Mouse (Mus musculus): Measurements from ENCODE around the gene Rassf2. TPM values are rescaled to one million over a fixed set of nuclear protein-coding genes. Genes with fewer than 3 reads are reported as not detected.

Gene Rassf2
- polyA plus RNA-seq, 1 experiment from 2014 or later: 25.2 TPM

DNA sequence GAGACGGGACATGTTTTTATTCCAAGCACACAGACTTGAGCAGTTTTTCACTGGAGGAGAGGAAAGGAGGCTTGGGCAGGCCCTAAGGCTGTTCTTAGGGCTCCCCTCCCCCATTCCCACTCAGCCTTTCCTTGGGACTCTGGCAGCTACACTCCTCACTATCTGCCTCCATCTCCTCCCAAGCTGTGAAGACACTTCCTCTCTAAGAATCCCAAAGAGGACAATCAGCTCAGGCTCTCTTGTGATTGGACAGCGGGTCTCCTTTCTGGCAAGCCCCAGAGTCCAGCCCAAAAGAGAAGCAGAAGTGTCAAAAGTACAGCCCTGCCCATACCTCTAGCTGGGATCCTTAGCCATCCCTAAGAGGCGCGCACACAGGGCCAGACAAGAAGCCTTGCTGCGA is 2.7 kb downstream of the Rassf2 start:
- no peaks in the 10 kb centered on the region for H3K27me3 ChIP-seq (replicated peaks; ENCODE audit: control insufficient read depth, insufficient read depth, low read length)
- no peak overlapping the region for H3K4me3 ChIP-seq (ENCODE audit: low read length)
- no peak for ATAC-seq
- no peaks in the 10 kb centered on the region for H3K36me3 ChIP-seq (ENCODE audit: control insufficient read depth, insufficient read depth, low read length)
- no peak overlapping the region for H3K9ac ChIP-seq (ENCODE audit: low read depth, low read length)
- no peak overlapping the region for H3K27ac ChIP-seq (ENCODE audit: low read depth, low read length)
- peak overlapping the region; percentile 94 for H3K4me2 ChIP-seq (ENCODE audit: low read length)
- peaks cover 21% of the 10 kb centered on the region for H3K4me1 ChIP-seq (ENCODE audit: control insufficient read depth, insufficient read depth, low read depth, low read length)
- 60% methylated on average over 5 of the region's 5 CpGs for WGBS
- no peaks in the 10 kb centered on the region for H3K9me3 ChIP-seq (ENCODE audit: control insufficient read depth, low read length)

DNA sequence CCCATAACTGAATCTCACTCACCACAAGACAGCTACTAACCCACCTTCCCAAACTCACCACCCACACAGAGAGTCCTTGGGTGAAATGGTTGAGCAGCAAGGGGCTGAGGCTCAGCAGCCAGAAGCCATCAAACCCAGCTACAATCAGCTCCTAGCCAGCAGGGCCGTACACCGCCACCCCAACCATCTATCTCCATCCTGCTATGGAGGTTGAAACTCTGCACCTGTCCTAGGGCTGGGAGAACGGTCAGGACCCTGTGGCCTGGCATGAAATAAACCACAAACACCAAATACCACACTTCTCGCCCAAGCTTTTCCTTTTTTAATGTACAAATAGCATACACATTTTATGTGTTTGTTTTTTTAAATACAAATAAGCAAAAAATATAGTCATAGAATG is 6.0 kb downstream of the Rassf2 start:
- Histone ChIP-seq H3K4me1 (ENCODE audit: control insufficient read depth, insufficient read depth, low read depth, low read length) (peaks cover 12% of the 10 kb centered on the region), H3K27ac (ENCODE audit: low read depth, low read length) (no peak overlapping the region), H3K9ac (ENCODE audit: low read depth, low read length) (no peak overlapping the region), H3K4me2 (ENCODE audit: low read length) (no peak overlapping the region), H3K4me3 (ENCODE audit: low read length) (no peak overlapping the region), H3K9me3 (ENCODE audit: control insufficient read depth, low read length) (no peaks in the 10 kb centered on the region), H3K27me3 (replicated peaks; ENCODE audit: control insufficient read depth, insufficient read depth, low read length) (no peaks in the 10 kb centered on the region), H3K36me3 (ENCODE audit: control insufficient read depth, insufficient read depth, low read length) (no peaks in the 10 kb centered on the region)
- 96% methylated on average over 4 of the region's 4 CpGs for WGBS
- no peak for ATAC-seq

- Histone ChIP-seq H3K4me3 (ENCODE audit: low read length) (no peak overlapping the region), H3K36me3 (ENCODE audit: control insufficient read depth, insufficient read depth, low read length) (no peaks in the 10 kb centered on the region)
- 89% methylated on average over 8 of the region's 8 CpGs for WGBS
Measured at GRCm38 (mm10) chr2:132022621-132023020, 7.4 kb downstream of the Rassf2 start.

GRCm38 (mm10) chr2:132021616-132022015 is 8.4 kb downstream of the Rassf2 start:
- Histone ChIP-seq H3K4me1 (ENCODE audit: control insufficient read depth, insufficient read depth, low read depth, low read length) (peaks cover 3% of the 10 kb centered on the region), H3K27me3 (replicated peaks; ENCODE audit: control insufficient read depth, insufficient read depth, low read length) (no peaks in the 10 kb centered on the region), H3K9me3 (ENCODE audit: control insufficient read depth, low read length) (no peaks in the 10 kb centered on the region), H3K36me3 (ENCODE audit: control insufficient read depth, insufficient read depth, low read length) (no peaks in the 10 kb centered on the region), H3K27ac (ENCODE audit: low read depth, low read length) (no peak overlapping the region), H3K4me3 (ENCODE audit: low read length) (no peak overlapping the region), H3K9ac (ENCODE audit: low read depth, low read length) (no peak overlapping the region), H3K4me2 (ENCODE audit: low read length) (no peak overlapping the region)
- 77% methylated on average over 4 of the region's 4 CpGs for WGBS
- ATAC-seq: no peak

More at GRCm38 (mm10) chr2:132022621-132023020, 7.4 kb downstream of the Rassf2 start:
- Histone ChIP-seq H3K27me3 (replicated peaks; ENCODE audit: control insufficient read depth, insufficient read depth, low read length) (no peaks in the 10 kb centered on the region), H3K4me2 (ENCODE audit: low read length) (no peak overlapping the region), H3K9ac (ENCODE audit: low read depth, low read length) (no peak overlapping the region), H3K9me3 (ENCODE audit: control insufficient read depth, low read length) (no peaks in the 10 kb centered on the region), H3K4me1 (ENCODE audit: control insufficient read depth, insufficient read depth, low read depth, low read length) (peaks cover 7% of the 10 kb centered on the region), H3K27ac (ENCODE audit: low read depth, low read length) (no peak overlapping the region)
- no peak for ATAC-seq

DNA sequence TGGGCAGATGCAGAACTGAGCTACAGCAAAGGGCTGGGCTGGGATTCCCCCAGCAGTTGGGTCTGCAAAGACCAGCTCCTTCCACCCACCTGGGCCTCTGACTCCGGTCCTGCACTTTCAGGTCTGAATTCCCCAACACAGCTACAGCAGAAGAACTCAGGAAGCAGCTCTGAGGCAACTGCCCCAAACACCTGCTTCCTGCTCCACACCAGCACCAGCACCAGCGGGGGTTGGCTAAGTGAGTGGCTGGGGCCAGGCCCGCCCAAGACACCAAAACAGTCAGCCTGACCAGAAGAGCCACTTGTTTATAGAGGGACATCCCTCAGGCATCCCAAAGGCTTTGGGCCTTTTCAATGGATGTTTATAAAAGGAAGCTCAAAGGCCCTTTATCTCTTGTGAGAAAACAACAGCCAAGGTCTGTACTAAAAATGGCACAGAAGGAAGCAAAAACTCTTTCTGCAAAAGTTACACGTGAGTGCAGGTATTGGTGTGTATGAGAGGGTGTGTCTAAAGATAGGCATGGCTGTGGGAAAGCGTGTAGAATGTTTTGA is 9.0 kb downstream of the Rassf2 start:
- no peaks in the 10 kb centered on the region for H3K9me3 ChIP-seq (ENCODE audit: control insufficient read depth, low read length)
- no peaks in the 10 kb centered on the region for H3K36me3 ChIP-seq (ENCODE audit: control insufficient read depth, insufficient read depth, low read length)
- no peak overlapping the region for H3K27ac ChIP-seq (ENCODE audit: low read depth, low read length)
- WGBS: 72% methylated on average over 5 of the region's 5 CpGs
- ATAC-seq: 0 out of 2 replicates have a peak, but pooled peaks have one; percentile 37
- no peak overlapping the region for H3K9ac ChIP-seq (ENCODE audit: low read depth, low read length)
- no peak overlapping the region for H3K4me2 ChIP-seq (ENCODE audit: low read length)
- H3K4me3 ChIP-seq (ENCODE audit: low read length): no peak overlapping the region
- H3K27me3 ChIP-seq (replicated peaks; ENCODE audit: control insufficient read depth, insufficient read depth, low read length): no peaks in the 10 kb centered on the region
- peaks cover 3% of the 10 kb centered on the region for H3K4me1 ChIP-seq (ENCODE audit: control insufficient read depth, insufficient read depth, low read depth, low read length)

- Histone ChIP-seq H3K27ac (ENCODE audit: low read depth, low read length) (no peak overlapping the region), H3K9ac (ENCODE audit: low read depth, low read length) (no peak overlapping the region), H3K4me2 (ENCODE audit: low read length) (no peak overlapping the region), H3K9me3 (ENCODE audit: control insufficient read depth, low read length) (no peaks in the 10 kb centered on the region), H3K4me1 (ENCODE audit: control insufficient read depth, insufficient read depth, low read depth, low read length) (peaks cover 3% of the 10 kb centered on the region), H3K4me3 (ENCODE audit: low read length) (no peak overlapping the region), H3K27me3 (replicated peaks; ENCODE audit: control insufficient read depth, insufficient read depth, low read length) (no peaks in the 10 kb centered on the region), H3K36me3 (ENCODE audit: control insufficient read depth, insufficient read depth, low read length) (no peaks in the 10 kb centered on the region)
- ATAC-seq: no peak
- WGBS: 90% methylated on average over 7 of the region's 7 CpGs
Measured at GRCm38 (mm10) chr2:132020420-132020819, 9.6 kb downstream of the Rassf2 start.

GRCm38 (mm10) chr2:132019372-132019811 is 10.7 kb downstream of the Rassf2 start:
- no peaks in the 10 kb centered on the region for H3K4me1 ChIP-seq (ENCODE audit: control insufficient read depth, insufficient read depth, low read depth, low read length)
- WGBS: 66% methylated on average over 3 of the region's 3 CpGs

GRCm38 (mm10) chr2:132018156-132018555 is 11.9 kb downstream of the Rassf2 start:
- 70% methylated on average over 4 of the region's 4 CpGs for WGBS
- Histone ChIP-seq H3K9me3 (ENCODE audit: control insufficient read depth, low read length) (no peaks in the 10 kb centered on the region), H3K4me3 (ENCODE audit: low read length) (no peak overlapping the region), H3K36me3 (ENCODE audit: control insufficient read depth, insufficient read depth, low read length) (no peaks in the 10 kb centered on the region), H3K9ac (ENCODE audit: low read depth, low read length) (no peak overlapping the region), H3K27ac (ENCODE audit: low read depth, low read length) (no peak overlapping the region), H3K4me2 (ENCODE audit: low read length) (no peak overlapping the region), H3K4me1 (ENCODE audit: control insufficient read depth, insufficient read depth, low read depth, low read length) (no peaks in the 10 kb centered on the region), H3K27me3 (replicated peaks; ENCODE audit: control insufficient read depth, insufficient read depth, low read length) (no peaks in the 10 kb centered on the region)
- no peak for ATAC-seq

More at GRCm38 (mm10) chr2:132019372-132019811, 10.7 kb downstream of the Rassf2 start:
- Histone ChIP-seq H3K9me3 (ENCODE audit: control insufficient read depth, low read length) (no peaks in the 10 kb centered on the region), H3K4me2 (ENCODE audit: low read length) (no peak overlapping the region), H3K27ac (ENCODE audit: low read depth, low read length) (no peak overlapping the region), H3K27me3 (replicated peaks; ENCODE audit: control insufficient read depth, insufficient read depth, low read length) (no peaks in the 10 kb centered on the region), H3K36me3 (ENCODE audit: control insufficient read depth, insufficient read depth, low read length) (no peaks in the 10 kb centered on the region), H3K9ac (ENCODE audit: low read depth, low read length) (no peak overlapping the region), H3K4me3 (ENCODE audit: low read length) (no peak overlapping the region)
- no peak for ATAC-seq

DNA sequence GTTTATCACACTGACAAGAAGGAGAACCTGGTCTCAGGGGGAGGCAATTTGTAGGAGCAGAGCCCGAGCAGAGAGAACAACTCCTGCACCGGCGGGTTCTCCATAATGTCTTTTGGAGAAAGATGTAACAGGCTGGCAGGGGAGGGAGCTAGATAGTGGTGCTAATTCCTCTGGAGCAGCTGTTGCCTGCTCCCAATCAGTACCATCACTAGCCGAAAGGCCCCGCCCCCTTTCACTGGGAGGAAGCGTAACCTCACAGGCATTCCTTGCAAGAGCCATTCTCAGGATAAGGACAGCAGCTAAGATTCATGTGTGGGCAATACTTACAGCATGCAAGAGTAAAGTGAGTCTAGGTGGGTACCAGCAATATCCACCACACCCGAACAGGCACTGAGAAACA is 12.4 kb downstream of the Rassf2 start:
- ATAC-seq: no peak
- Histone ChIP-seq H3K27me3 (replicated peaks; ENCODE audit: control insufficient read depth, insufficient read depth, low read length) (no peaks in the 10 kb centered on the region), H3K9me3 (ENCODE audit: control insufficient read depth, low read length) (no peaks in the 10 kb centered on the region), H3K4me2 (ENCODE audit: low read length) (no peak overlapping the region), H3K4me3 (ENCODE audit: low read length) (no peak overlapping the region), H3K9ac (ENCODE audit: low read depth, low read length) (no peak overlapping the region), H3K36me3 (ENCODE audit: control insufficient read depth, insufficient read depth, low read length) (no peaks in the 10 kb centered on the region), H3K27ac (ENCODE audit: low read depth, low read length) (no peak overlapping the region), H3K4me1 (ENCODE audit: control insufficient read depth, insufficient read depth, low read depth, low read length) (no peaks in the 10 kb centered on the region)
- 64% methylated on average over 7 of the region's 7 CpGs for WGBS

Measured in hindbrain, embryonic 16.5 days (tissue).